Mouse (Mus musculus) neural tube, embryonic 12.5 days (tissue): ENCODE measurements around the gene Tmem206. TPM values are rescaled to one million over a fixed set of nuclear protein-coding genes. Genes with fewer than 3 reads are reported as not detected.

Experiments used
- ATAC-seq: fragments of 200-750 bp; cut with Nextera tagmentation; 2 replicates; pipeline ENCODE4 v1.8.0; 2017; ENCODE audit warnings: low read depth, mild to moderate bottlenecking, moderate TSS enrichment, moderate library complexity; ENCODE audit not compliant: low FRiP score
- H3K27ac ChIP-seq: fragments of 300-500 bp; sonication (generic); 2 replicates; pipeline ENCODE4 v1.5.1; 2016
- H3K27me3 ChIP-seq: fragments of 300-500 bp; sonication (generic); replicated peaks from 2 replicates; pipeline ENCODE4 v1.6.1; 2016; ENCODE audit warnings: mild to moderate bottlenecking
- H3K36me3 ChIP-seq: fragments of 300-500 bp; sonication (generic); 2 replicates; pipeline ENCODE4 v1.6.1; 2016; ENCODE audit warnings: mild to moderate bottlenecking
- H3K4me1 ChIP-seq: fragments of 300-500 bp; sonication (generic); 2 replicates; pipeline ENCODE4 v1.6.1; 2016
- H3K4me2 ChIP-seq: fragments of 300-500 bp; sonication (generic); replicated peaks from 2 replicates; pipeline ENCODE4 v1.6.1; 2016; ENCODE audit warnings: mild to moderate bottlenecking
- H3K4me3 ChIP-seq: fragments of 300-500 bp; sonication (generic); 2 replicates; pipeline ENCODE4 v1.5.1; 2016
- H3K9ac ChIP-seq: fragments of 300-500 bp; sonication (generic); 2 replicates; pipeline ENCODE4 v1.6.1; 2016; ENCODE audit warnings: mild to moderate bottlenecking
- H3K9me3 ChIP-seq: fragments of 300-500 bp; sonication (generic); 2 replicates; pipeline ENCODE4 v1.6.1; 2016; ENCODE audit warnings: mild to moderate bottlenecking
- WGBS: fragments of 180-500 bp; shearing (Covaris S2); methylation state at CpG from one replicate; pipeline ENCODE4 v1.1.7; 2016; 5-methylcytosine and 5-hydroxymethylcytosine counted together
- polyA plus RNA-seq: library from polyadenylated mRNA; unstranded; fragments of >200 nt; fragmentation: Nextera tagmentation; extraction: Ambion mirVana; gene quantifications from 2 replicates; pipeline ENCODE4 v1.2.1, GENCODE M21; 2016

The Tmem206 gene
- polyA plus RNA-seq, 1 experiment from 2014 or later: 37.2 TPM

DNA sequence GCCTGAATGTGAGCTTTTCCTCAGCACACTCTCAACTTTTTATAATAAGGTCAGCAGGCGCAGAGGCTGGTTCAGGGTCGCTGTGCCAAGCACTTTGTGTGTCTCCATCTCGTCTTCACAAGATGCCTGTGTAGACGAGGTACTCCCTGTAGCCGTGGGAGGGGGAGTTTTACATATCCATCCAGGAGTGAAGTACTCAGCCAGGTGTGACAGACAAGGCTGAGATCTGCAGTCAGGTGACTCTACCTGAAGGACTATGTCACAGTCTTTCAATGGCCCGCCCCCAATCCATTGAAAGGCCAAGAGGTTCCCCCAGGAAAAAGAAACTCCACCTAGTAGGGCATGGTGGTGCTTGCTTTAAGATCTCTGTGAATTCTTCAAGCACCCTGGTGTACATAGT lies 12.6 kb upstream of the Tmem206 start:
- 82% methylated on average over 6 of the region's 6 CpGs for WGBS
- Histone ChIP-seq H3K9me3 (no peaks in the 10 kb centered on the region), H3K36me3 (peaks cover 2% of the 10 kb centered on the region; the same call in 1 of the 2 replicates), H3K4me1 (0 out of 2 replicates have a peak, but pooled peaks cover 10% of the 10 kb centered on the region), H3K9ac (no peak overlapping the region), H3K4me2 (peak overlapping the region; percentile 59), H3K4me3 (no peak overlapping the region), H3K27me3 (no peaks in the 10 kb centered on the region), H3K27ac (no peak overlapping the region)
- no peak for ATAC-seq

DNA sequence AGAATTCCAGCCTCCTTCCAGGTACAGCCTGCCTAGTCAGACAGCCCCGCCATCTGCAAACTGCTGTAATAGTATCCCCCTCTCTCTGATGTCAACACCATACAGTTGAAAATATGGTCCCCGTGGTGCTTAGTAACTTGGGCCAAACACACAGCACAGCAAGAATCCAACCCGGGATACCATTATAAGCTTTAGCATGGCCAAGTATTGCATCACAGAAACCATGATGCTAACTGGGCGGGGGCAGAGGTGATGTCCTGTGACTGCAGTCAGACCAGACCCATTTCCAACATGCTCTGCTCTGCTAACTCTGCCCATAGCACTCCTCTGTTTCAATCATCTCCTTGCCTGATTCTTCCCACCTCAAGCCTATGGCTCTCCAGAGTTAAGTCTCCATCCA lies 11.8 kb upstream of the Tmem206 start:
- Histone ChIP-seq H3K27me3 (no peaks in the 10 kb centered on the region), H3K36me3 (no peaks in the 10 kb centered on the region), H3K4me2 (no peak overlapping the region), H3K27ac (no peak overlapping the region), H3K4me1 (0 out of 2 replicates have a peak, but pooled peaks cover 10% of the 10 kb centered on the region), H3K4me3 (no peak overlapping the region), H3K9me3 (no peaks in the 10 kb centered on the region), H3K9ac (no peak overlapping the region)
- ATAC-seq: no peak
- whole genome bisulfite sequencing: 81% methylated on average over 4 of the region's 4 CpGs

DNA sequence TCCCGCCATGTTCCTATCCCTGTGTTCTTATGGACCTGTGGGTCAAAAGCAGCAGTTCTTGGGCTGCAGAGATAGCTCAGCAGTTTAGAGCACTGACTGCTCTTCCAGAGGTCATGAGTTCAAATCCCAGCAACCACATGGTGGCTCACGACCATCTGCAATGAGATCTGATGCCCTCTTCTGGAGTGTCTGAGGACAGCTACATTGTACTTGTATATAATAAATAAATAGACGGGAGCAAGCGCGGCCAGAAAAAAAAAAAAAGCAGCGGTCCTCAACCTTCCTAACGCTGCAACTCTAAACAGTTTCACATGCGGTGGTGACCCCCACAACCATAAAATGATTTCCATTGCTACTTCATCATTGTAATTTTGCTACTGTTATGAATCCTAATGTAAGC lies 8.9 kb upstream of the Tmem206 start:
- H3K27ac ChIP-seq: no peak overlapping the region
- ATAC-seq: no peak
- peak overlapping the region; percentile 81 for H3K4me2 ChIP-seq
- no peaks in the 10 kb centered on the region for H3K9me3 ChIP-seq
- H3K9ac ChIP-seq: no peak overlapping the region
- 91% methylated on average over 8 of the region's 8 CpGs for WGBS
- no peak overlapping the region for H3K4me3 ChIP-seq
- H3K4me1 ChIP-seq: 0 out of 2 replicates have a peak, but pooled peaks cover 10% of the 10 kb centered on the region
- H3K27me3 ChIP-seq: no peaks in the 10 kb centered on the region
- H3K36me3 ChIP-seq: no peaks in the 10 kb centered on the region

DNA sequence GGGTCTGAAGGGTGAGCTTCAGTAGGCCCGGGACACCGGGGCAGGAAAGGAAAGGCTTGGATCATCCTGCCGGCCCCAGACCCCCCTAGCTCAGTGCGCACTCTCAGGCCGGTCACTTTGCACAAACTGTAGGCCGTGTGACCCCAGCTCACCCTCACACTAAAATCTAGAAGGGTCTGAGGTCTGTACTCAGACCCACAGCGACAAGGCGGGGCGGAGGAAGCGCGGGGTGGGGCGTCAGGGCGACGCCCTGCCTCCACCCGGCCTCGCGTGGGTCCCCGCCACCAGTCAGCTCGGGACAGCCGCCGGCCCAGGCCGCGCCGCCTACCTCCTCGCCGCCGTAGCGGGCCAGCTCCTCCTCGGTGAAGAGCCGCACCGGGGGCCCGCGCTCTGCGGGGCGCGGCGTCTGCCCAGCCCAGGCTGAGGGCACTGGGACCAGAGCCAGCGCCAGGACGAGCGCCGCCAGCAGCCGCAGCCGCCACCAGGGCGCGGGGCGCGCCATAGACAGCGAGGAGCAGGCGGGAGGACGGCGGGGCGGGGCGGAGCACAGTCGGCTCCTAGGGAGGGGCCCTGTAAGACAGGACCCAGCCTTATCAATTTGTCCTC lies 8.0 kb upstream of the Tmem206 start, which contains the start of gene Nenf:
Gene Nenf, minus strand, starts transcription at position 604 of the 606 bp plus-strand sequence.
- no peaks in the 10 kb centered on the region for H3K36me3 ChIP-seq
- WGBS: 2% methylated on average over 54 of the region's 54 CpGs
- H3K27ac ChIP-seq: 0 out of 2 replicates have a peak within 1 kb of the TSS, but pooled peaks have one; percentile 62
- H3K9ac ChIP-seq: peak within 1 kb of the TSS; percentile 97
- peak within 1 kb of the TSS; percentile 81 for H3K4me2 ChIP-seq
- no peaks in the 10 kb centered on the region for H3K27me3 ChIP-seq
- ATAC-seq: peak; percentile 89
- H3K9me3 ChIP-seq: no peaks in the 10 kb centered on the region
- peak within 1 kb of the TSS; percentile 69 for H3K4me3 ChIP-seq
- 0 out of 2 replicates have a peak, but pooled peaks cover 10% of the 10 kb centered on the region for H3K4me1 ChIP-seq

DNA sequence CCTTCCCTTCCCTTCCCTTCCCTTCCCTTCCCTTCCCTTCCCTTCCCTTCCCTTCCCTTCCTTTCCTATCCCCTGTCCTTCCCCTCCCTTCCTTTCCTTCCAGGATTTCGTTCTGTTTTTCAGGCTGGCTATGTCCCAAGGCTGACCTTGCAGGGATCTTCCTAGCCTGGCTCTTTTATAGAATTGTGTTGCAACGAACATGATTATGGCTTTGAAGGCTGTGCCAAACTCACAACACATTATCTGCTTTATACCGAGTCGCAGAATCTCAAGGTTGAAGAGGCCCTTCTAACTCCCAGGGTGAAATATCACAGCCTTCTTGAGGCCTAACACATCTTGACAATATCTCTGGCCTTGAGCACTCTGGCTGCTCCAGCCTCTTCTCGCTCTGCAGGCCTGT lies 7.0 kb upstream of the Tmem206 start:
- WGBS: 75% methylated on average over 5 of the region's 5 CpGs
- ATAC-seq: no peak
- H3K27ac ChIP-seq: no peak overlapping the region
- no peaks in the 10 kb centered on the region for H3K27me3 ChIP-seq
- H3K4me1 ChIP-seq: 0 out of 2 replicates have a peak, but pooled peaks cover 10% of the 10 kb centered on the region
- no peaks in the 10 kb centered on the region for H3K9me3 ChIP-seq
- H3K4me2 ChIP-seq: no peak overlapping the region
- H3K4me3 ChIP-seq: no peak overlapping the region
- H3K36me3 ChIP-seq: no peaks in the 10 kb centered on the region
- H3K9ac ChIP-seq: no peak overlapping the region

DNA sequence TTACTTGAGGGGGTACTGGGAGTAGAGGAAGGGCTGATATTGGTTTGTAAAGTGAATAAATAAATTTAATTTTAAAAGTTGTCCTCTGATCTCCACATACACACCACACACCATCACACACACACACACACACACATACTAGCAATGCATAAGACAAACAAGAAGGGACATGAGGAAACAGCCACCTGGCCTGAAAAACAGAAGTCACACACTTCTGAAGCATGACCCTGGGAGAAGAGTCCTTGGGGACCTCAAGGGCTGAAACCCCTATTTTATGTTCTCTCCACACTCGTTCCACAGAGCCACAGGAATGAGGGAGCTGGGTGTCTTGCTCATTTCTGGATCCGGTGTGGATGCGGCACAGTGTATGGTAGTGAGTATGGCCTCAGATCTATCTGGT lies 2.3 kb upstream of the Tmem206 start:
- Histone ChIP-seq H3K27me3 (no peaks in the 10 kb centered on the region), H3K9ac (no peak overlapping the region), H3K4me1 (peaks cover 23% of the 10 kb centered on the region), H3K4me2 (no peak overlapping the region), H3K9me3 (no peaks in the 10 kb centered on the region), H3K4me3 (no peak overlapping the region), H3K36me3 (no peaks in the 10 kb centered on the region), H3K27ac (no peak overlapping the region)
- no peak for ATAC-seq
- WGBS: 90% methylated on average over 3 of the region's 3 CpGs

DNA sequence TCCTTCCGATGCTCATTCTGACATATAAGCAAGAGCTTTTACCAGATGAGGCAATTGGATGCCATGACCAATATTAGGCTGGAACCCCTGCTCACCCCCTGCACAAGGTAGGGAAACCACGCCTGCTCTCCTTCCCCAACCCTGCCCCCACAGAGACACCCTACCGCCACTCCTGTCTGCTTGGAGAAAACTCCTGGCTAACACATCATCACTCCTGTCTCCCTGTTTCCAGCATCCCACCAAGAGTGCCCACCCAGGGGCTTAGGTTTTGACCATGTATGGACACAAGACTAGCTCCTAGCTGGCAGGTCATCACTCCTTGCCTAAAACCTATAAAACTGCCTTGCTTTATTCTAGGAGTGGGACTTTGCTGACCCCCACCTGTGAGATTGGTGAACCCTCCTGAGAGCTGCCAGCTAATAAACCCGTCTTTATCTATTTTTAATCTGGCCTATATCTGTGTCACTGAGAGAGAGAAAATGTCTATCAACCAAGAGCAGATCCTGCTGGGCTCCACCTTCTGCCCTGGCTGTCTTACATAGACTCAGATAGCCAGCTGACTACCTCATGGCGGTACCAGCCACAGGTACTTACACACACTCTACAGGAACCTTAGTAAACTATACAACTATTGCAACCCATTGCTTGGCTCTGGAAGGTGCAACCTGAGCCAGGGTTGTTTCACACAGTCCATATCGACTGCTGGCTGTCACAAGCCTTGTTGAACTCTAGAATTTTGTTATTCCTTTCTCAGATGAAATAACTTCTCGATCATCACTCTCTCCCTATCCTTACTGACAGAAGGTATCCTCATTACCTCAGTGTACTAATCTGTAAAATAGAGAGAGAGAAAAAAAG lies 750 bp upstream of the Tmem206 start:
- peak; percentile 3 for ATAC-seq
- peak overlapping the region; percentile 88 for H3K4me2 ChIP-seq
- no peaks in the 10 kb centered on the region for H3K9me3 ChIP-seq
- WGBS: 85% methylated on average over 7 of the region's 7 CpGs
- no peaks in the 10 kb centered on the region for H3K27me3 ChIP-seq
- no peak overlapping the region for H3K27ac ChIP-seq
- H3K36me3 ChIP-seq: no peaks in the 10 kb centered on the region
- no peak overlapping the region for H3K4me3 ChIP-seq
- no peak overlapping the region for H3K9ac ChIP-seq
- H3K4me1 ChIP-seq: peaks cover 29% of the 10 kb centered on the region

DNA sequence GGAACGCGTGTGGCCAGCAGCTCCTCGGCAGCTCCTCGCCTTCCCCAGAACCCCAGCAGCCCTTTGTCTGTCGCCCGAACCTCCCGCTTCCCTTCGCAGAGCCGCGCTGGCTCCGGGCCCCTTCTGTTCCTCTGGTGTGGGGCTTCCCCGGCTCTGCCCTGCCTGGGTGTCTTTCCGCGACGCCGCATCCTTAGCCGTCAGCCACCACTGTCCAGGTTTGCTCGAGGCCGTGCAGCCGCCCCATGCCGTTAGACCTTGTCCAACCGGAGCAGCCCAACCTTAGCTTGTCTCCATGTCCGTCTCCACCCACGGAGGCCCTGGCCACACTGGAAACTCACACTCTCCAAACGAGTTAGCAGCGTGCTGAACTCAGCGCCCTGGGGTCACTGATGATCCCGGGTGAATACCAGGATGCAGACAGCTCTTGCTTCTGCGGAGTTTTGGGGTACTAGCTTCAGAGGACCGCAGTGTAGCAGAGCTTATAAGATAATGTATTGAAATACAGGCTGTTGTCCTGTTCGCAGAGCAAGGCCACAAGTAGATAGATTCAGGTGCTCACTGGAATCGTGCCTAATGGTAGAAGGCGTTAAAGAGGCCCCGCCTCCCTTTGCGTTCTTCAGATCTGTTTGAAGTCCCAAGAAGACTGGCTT lies 646 bp downstream of the Tmem206 start:
- Histone ChIP-seq H3K27me3 (no peaks in the 10 kb centered on the region), H3K4me1 (peaks cover 29% of the 10 kb centered on the region), H3K27ac (no peak overlapping the region), H3K36me3 (peaks cover 2% of the 10 kb centered on the region; the same call in 1 of the 2 replicates), H3K4me2 (peak overlapping the region; percentile 88), H3K9me3 (no peaks in the 10 kb centered on the region), H3K4me3 (peak overlapping the region; percentile 77), H3K9ac (peak overlapping the region; percentile 85)
- peak; percentile 81 for ATAC-seq
- WGBS: 1% methylated on average over 35 of the region's 35 CpGs

DNA sequence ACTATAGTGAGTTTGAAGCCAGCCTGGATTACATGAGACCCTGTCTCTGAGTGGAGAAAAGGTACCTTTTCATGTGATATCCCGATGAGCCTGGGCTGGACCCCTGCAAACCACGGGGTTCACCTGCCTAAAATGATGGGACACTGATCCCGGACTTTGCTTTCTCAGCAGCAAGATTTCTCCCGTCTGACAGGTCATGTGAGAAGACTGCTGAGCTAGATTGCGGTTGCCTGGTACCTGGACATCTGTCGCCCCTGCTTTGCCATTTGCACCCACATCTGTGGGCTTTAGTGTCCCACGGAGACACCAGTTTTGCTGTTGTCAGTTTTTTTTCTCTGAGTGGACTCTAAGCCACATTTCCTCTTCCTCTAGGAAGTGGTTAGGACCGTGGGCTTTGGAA lies 1.5 kb downstream of the Tmem206 start:
- no peak overlapping the region for H3K27ac ChIP-seq
- H3K4me2 ChIP-seq: peak overlapping the region; percentile 88
- no peaks in the 10 kb centered on the region for H3K9me3 ChIP-seq
- H3K4me1 ChIP-seq: peaks cover 29% of the 10 kb centered on the region
- WGBS: 82% methylated on average over 8 of the region's 8 CpGs
- no peak overlapping the region for H3K4me3 ChIP-seq
- ATAC-seq: no peak
- no peaks in the 10 kb centered on the region for H3K27me3 ChIP-seq
- 0 out of 2 replicates have a peak overlapping the region, but pooled peaks have one; percentile 22 for H3K9ac ChIP-seq
- peaks cover 10% of the 10 kb centered on the region for H3K36me3 ChIP-seq

DNA sequence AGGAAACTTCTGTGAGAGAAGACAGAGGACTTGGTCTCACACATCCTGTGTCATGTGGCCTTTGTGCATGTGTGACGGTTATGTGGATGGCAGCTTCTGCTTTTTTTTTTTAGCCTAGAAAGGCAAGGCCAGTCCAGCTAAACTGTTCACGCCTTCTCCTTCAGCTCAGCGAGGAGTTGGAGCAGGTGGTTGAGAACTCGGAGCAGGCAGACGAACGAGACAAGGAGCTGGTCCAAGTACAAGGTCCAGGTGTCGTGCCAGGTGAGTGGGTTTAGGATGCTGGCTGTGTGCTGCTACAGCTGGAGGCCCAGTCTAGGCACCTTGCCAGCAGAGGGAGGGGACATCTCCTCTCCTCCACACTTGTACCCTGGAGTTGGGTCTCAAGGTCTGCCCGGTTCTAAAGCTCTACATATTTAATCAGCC lies 2.3 kb downstream of the Tmem206 start:
- Histone ChIP-seq H3K27me3 (no peaks in the 10 kb centered on the region), H3K27ac (no peak overlapping the region), H3K9me3 (no peaks in the 10 kb centered on the region), H3K4me2 (peak overlapping the region; percentile 88; the same call in 1 of the 2 replicates), H3K4me1 (peaks cover 29% of the 10 kb centered on the region), H3K9ac (0 out of 2 replicates have a peak overlapping the region, but pooled peaks have one; percentile 22), H3K36me3 (peaks cover 14% of the 10 kb centered on the region), H3K4me3 (no peak overlapping the region)
- 91% methylated on average over 8 of the region's 8 CpGs for WGBS
- no peak for ATAC-seq

DNA sequence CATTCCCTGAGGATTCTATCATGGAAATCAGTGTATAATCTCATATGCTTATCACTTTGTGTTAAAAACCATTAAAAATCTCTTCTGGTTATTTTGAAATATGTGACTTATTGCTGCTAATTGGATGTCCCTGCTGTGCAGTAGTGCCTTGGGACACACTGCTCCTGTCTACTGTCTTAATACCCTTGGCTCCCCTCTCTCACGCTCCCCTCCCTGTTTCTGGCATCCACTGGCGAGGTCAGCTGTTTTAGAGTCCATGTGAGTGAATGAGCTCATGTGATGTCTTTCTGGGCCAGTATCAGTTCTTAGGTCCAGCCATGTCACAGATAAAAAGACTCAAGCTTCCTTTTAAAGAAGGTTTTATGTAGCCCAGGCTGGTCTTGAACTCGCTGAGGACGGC lies 4.6 kb downstream of the Tmem206 start:
- peaks cover 29% of the 10 kb centered on the region for H3K4me1 ChIP-seq
- 84% methylated on average over 4 of the region's 4 CpGs for WGBS
- peaks cover 28% of the 10 kb centered on the region for H3K36me3 ChIP-seq
- H3K4me2 ChIP-seq: no peak overlapping the region
- no peak for ATAC-seq
- H3K27me3 ChIP-seq: no peaks in the 10 kb centered on the region
- H3K9me3 ChIP-seq: no peaks in the 10 kb centered on the region
- no peak overlapping the region for H3K27ac ChIP-seq
- H3K4me3 ChIP-seq: no peak overlapping the region
- H3K9ac ChIP-seq: no peak overlapping the region

DNA sequence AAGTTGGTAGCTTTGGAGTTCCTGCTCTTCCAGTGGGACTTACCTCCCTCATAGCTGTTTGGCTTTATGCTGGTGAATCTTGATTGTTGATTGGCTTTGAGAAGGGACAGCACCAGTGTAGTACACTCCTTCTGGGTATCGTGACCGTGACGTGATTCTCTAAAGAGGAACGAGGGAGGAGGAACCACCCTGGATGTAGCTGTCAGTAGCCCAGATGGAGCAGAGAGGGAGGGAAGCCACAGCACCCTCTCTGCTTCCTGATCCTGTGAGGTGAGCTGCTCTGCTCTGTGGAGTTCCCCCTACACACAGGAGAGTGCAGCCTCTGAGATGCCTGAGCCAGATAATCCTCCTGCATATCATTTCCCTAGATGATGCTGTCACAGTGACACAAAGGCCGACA lies 8.8 kb downstream of the Tmem206 start:
- no peak for ATAC-seq
- Histone ChIP-seq H3K9ac (no peak overlapping the region), H3K9me3 (no peaks in the 10 kb centered on the region), H3K27me3 (no peaks in the 10 kb centered on the region), H3K4me1 (no peaks in the 10 kb centered on the region), H3K4me3 (no peak overlapping the region), H3K4me2 (no peak overlapping the region), H3K27ac (no peak overlapping the region), H3K36me3 (peaks cover 53% of the 10 kb centered on the region)
- WGBS: 85% methylated on average over 5 of the region's 5 CpGs
